Mouse (Mus musculus) small intestine, adult 2 months (tissue): Measurements from ENCODE around the gene Iqschfp.

Source experiments
- CTCF ChIP-seq: fragments of 200-500 bp; IDR thresholded peaks from 2 replicates; pipeline ENCODE4 v1.5.1; 2012; ENCODE audit warnings: low read depth, mild to moderate bottlenecking, control low read depth, inconsistent platforms, low read length, moderate library complexity, mixed read lengths; ENCODE audit not compliant: insufficient replicate concordance, insufficient read length; ENCODE audit errors: extremely low read depth
- POLR2A ChIP-seq: fragments of 200-500 bp; IDR thresholded peaks from 2 replicates; pipeline ENCODE4 v1.6.1; 2012; ENCODE audit warnings: low read depth, mild to moderate bottlenecking, control low read depth, inconsistent platforms, low read length, moderate library complexity

- TF ChIP-seq CTCF = no peak
- no peak for TF ChIP-seq POLR2A
Measured at GRCm38 (mm10) chr3:67902517-67902916, 10.5 kb downstream of the Iqschfp start.
